Mouse (Mus musculus): Measurements from ENCODE around the gene Ltbp1.

Gene Ltbp1

DNA sequence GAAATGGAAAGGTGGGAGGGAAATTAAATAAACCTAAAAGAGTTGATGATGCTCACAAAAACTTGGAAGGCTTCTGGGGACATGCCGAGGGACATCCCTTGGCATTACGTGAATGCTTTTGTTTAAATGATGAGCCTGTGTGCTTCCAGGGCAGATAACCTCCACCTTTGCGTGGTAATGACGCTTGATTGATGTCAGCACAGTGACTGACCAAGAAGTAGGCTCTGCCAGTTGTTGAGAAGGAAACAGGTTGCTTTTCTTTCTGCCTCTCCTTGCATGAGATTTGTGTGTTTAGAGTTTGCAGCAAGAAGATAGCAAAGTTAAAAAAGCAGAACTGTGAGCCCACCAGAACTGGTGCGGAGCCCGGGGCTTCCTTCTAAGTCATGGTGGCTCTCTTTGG lies 431.5 kb downstream of the Ltbp1 start:
- DNase-seq (ENCODE audit: low spot score in 2 of 2): no peak

DNA sequence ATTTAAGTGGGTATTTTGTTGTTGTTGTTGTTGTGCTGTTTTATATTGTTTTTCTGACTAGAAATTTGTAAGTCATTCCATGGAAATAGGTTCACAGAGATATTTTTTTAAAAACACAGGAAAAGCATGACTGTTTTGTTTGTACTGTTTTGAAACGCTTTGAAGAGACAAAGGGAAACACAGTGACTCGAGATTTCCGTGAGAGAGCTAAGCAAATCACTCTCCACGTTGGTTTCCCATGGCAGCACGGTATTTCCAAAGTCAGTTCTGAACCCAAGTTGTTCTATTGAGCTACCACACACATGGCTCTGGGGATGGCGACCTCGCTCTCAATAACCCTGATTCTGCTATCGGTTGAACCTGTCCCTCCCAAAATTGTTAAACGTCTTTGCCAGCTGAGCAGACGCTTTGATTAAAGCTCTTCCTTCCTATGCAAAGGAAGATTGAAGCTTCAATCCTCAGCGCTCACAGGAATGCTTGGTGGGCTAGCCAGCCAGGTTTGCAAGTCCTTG lies 431.9 kb downstream of the Ltbp1 start:
- no peak for DNase-seq (ENCODE audit: low spot score in 2 of 2)

DNA sequence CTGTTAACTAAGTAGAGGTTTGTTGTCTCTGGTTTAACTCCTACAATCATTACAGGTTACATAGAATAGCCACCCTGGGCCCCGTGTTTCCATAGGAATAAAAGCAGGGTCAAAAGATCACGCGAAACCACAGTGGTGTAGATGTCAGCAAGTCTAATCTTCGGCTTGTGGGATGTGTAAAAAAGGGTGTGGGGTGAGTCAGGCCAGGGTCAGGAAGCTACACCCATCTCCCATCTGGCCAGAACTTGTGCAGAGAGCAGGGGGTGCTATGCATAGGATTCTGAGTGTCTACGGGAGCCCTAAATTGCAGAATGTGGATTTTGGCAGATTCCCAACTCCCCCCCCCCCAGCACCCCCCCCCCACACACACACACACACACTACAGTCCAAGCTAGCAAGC lies 432.8 kb downstream of the Ltbp1 start:
- DNase-seq (ENCODE audit: low spot score in 2 of 2): no peak

DNA sequence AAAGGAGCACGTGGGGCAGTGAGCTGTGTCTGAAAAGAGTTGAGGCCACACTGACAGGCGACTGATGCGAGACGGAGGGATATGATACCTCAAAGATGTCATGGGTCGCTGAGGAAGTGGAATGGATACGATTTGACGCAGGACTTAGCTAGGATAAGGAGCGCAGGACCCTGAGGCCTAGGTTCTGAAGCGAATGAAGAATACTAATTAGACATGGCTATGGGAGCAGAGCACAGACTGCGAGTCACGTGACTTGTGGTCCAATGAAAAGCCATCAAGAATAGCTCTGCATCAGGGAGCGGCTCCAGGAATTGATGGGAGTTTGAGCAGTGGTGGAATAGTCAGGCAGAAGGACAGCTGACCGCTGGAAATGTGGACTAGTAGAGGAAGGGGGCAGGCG lies 433.7 kb downstream of the Ltbp1 start:
- no peak for DNase-seq (ENCODE audit: low spot score in 2 of 2)

DNA sequence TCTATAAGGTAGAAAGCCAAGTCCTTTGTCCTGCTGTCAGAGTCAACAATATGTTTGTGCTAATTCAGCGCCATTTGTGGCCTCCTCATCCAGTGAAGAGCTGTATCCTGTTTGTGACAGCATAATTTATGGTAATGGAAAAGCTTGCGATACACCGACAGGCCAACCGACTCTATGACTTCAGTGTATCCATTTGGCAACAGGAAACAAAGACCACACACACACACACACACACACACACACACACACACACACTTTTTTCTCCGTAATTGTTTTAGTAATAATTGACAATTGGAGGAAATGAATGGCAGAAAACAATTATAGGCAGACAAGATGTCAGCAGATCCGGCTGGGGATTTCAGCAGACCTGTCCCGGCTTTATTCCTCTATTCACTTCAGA lies 435.3 kb downstream of the Ltbp1 start:
- DNase-seq (ENCODE audit: low spot score in 2 of 2): no peak

DNA sequence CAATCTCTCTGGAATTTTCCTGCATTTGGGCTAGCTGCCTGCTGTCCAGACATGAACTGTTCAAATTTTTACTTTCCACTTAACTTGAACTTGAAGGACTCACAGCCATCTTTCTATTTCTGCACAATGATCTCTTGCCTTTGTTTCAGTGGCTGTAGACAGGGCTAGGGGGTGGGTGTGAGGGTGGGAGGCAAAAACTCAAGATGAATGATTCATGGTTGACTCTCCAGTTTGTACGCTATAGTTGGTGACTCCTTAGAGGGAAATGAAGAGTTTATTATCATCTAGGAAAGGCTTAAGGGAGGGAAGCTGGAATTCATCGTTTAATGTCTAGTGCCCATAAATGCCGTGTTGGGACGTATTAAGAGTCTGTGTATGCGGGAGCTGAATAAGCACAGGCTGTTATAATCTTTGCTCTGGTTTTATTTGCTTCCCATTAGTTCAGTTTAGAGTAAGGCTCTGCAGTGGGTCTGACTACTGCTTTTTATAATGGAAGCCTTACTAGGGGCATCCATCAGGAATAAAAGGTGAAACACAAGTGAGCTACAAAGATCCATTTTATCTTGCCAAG lies 436.0 kb downstream of the Ltbp1 start:
- no peak for DNase-seq (ENCODE audit: low spot score in 2 of 2)
